Mouse (Mus musculus) cerebellum, adult 11-12 months (tissue): Measurements from ENCODE around the gene Zfx.

ENCODE experiments used
- DNase-seq: peaks from one replicate; pipeline ENCODE4 v3.0.0; 2022

The Zfx gene

DNA sequence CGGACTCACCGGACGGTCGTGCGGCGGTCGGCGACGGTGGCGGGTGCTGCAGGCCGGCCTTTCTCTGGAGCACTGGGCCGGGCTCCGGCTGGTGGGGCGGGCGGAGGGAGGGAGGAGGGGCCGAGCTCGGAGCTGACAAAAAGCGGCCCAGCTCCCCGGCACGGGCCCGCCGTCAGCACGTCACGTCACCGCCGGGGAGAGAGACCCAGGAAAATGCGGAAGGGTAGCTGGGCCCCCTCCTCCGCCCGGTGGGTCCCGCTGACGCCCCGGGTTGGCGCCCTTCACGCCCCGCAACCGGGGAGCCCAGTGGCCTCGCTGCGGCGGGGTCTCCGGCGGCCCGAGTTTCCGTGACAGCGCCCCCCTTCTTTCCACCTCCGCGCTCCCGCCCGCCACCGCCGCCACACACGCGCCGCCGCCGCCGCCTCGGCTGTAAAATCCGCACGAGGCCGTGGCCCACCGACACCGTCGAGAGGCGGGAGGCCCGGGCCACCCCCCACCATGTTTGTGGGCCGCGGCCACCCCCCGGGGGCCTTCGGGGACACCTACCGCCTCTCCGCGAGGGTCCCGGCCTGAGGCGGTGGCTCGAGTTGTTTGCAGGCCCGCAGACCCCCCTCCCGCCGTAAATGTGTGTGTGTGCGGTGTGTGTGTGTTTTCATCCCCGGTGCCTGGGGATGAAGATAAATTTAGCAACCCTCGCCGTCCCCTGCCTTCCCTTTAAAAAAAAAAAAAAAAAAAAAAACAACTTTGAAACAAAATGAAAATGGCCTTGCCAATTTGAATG lies at the start of gene Zfx:
TSS of gene Zfx (minus strand) at position 644 of the 781 bp plus-strand sequence.
- DNase-seq, result peak; percentile 70

DNA sequence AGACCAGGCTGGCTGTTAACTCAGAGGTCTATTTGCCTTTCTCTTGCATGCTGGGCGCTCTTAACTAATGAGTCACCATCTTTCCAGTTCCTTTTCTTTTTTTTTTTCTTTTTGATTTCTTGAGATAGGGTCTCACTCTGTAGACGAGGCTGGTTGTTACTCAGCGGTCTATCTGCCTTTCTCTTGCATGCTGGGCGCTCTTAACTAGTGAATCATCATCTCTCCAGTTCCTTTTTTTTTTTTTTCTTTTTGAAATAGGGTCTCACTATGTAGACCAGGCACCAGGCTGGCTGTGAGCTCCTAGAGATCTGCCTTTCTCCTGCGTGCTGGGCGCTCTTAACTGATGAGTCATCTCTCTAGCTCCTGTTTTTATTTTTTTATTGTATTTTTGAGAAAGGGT lies 45.8 kb upstream of the Zfx start:
- DNase-seq, result no peak

DNA sequence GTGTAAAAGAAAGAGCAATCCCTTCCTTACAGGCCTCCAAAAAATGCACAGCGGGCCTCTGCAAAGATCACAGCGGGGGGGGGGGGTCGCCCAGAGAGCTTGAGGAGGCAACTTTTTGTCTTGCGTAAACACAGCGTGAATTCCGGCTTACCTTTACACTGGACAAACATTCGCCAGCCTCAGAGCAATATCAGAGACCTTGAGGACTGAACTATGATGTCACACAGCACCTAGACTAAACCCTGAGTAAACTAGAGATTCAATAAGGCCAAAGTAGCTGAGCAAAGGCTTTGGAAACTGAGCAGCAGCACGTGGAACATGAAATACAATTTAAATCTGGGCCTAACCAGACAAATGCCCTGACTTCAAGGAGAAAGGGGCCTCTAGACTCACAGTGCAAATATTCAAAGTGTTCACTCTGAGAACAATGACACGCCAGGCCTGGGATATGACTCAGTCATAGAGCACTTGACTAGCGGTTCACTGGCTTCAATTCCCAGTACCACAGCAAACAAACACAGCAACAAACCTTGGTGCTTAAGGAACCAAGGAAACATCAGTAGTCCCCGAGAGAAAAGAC lies 28.8 kb upstream of the Zfx start:
- no peak for DNase-seq

DNA sequence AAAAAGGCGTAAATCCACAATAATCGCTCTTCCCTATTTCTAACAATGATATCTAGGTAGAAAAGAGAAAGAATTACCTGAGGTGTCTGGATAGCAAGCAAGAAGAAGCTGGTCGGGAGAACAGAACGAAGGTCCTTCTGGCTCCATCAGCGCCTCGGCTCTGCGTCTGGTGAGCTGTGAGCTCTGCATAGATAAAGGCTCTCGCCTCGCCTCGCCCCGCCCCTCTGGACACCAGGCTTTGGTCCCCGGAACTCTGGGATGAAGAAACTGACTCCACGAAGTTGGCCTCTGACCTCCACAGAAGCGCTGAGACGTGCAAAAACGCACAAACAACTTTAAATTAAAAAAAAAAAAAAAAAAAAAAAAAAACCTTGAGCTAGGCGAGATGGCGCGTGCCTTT lies 27.0 kb upstream of the Zfx start:
- DNase-seq, result no peak

DNA sequence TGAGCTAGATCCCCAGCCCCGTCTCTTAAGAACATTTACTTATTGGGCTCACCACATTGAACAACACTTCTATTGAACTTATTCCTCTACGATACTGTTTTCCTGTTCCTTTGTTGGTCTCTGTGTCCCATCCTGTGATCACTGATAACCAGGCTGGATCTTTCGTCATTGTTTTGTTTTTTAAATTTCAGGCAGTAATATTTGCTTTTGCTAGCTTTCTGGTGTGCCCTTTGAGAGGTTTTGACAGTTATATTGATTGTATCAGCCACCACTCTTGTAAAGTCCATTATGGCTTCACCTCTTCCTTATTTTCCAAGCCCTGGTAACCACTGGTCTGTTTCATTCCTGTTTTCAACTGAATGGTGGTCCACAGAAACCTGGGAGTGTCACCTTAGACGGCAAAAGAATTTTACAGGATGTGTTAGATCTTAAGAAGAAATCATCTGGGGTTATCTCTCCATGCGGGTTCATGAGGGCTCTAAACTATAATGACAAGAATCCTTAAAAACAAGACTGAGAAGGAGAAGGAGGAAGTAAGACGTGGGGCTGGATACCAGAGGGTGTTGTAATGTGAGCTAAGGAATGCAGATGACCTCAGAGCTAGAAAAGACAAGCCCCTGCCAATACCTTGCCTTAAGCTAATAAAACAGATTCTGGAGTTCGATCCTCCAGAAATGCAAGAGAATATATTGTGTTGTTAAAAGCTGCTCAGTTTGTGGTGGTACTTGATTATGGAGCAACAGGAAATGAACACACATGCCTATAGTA lies 18.7 kb upstream of the Zfx start:
- DNase-seq, result no peak

DNA sequence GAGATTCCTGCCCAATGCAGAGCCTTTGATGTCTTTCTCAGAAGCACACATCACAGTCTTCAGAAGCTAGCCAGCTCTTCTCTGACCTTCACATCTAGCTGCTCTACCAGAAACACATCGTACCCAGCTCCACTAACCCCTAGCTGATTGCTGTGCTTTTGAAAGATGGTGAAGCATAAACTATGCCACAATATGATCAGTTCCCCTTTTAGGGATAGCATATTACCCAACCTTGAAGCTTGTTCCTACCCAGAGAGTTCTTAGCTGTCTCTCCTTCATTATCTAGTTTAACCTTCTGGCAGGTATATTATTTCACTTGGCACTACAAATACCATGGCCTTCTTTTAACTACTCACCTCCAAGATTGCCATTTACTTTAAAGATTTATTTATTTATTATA lies 16.6 kb upstream of the Zfx start:
- DNase-seq, result no peak

DNA sequence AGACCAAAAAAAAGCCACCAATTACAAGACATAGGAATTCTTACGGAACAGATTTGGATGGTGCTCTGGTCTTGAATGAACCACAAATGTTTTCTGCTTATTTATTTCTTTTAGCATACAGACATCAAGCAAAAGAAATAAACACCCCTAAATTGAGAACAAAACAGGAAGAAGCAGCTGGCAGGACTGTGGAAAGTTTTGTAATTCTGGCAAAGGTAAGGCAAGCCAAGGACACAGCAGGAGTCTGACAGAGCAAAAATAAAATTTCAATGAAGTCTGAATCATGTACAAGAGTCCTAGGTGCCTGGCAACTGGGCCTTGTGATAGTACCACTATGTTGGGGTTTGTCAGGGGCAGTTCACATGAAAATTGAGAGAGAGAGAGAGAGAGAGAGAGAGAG lies 14.8 kb upstream of the Zfx start:
- DNase-seq, result no peak

DNA sequence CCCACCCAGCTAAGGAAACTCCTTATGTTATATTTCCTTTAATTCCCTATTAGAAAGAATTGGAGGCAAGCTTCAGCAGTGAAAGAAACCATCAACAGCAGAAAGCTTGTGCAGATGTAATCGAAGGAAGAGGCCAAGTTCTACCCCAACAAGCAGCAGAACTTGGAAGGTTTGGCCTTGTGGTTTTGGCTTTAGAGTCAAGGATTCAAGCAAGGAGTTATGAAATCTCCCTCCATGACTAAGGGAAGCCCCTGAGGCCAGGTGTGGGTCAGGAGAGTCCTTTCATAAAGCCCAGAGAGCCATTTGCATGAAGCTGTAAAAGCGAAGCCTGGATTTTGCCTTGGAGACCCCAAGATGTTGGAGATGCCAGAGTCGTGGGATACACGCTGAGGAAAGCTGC lies 11.6 kb upstream of the Zfx start:
- no peak for DNase-seq

DNA sequence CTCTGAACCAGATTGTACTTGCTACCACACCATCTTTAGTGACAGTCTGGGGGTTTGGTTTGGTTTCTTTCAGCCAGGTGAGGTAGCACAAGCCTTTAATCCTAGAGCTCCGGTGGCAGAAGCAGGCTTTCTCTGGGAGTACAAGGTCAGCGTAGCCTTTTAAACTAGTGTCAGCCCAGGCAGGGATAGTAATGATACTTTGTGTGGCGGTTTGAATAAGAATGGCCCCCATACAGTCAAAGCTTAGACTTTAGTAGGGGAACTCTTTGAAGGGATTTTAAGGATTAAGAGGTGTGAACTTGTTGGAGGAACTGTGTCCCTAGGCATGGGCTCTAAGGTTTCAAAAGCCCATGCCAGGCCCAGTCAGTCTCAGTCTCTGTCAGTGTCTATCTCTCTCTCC lies 10.0 kb upstream of the Zfx start:
- no peak for DNase-seq

DNA sequence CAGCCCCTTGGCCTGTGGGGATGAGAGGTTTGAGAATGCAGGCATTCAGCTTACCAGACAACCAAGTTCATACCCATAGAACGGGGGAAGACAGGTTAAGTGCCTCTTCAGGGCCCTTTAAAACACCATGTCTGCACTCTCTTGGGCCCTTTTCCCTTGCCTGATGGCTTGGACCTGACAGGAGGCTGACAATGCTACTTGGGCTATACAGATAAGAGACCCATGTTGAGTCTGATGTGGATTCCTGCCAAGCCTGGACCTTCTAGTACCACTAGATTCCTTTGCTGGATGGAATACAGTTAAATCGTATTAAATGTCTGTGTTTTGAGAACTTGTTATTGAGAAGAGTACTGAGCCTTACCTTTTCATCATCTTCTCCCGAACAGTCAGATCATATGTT lies 8.7 kb upstream of the Zfx start:
- DNase-seq, result no peak

DNA sequence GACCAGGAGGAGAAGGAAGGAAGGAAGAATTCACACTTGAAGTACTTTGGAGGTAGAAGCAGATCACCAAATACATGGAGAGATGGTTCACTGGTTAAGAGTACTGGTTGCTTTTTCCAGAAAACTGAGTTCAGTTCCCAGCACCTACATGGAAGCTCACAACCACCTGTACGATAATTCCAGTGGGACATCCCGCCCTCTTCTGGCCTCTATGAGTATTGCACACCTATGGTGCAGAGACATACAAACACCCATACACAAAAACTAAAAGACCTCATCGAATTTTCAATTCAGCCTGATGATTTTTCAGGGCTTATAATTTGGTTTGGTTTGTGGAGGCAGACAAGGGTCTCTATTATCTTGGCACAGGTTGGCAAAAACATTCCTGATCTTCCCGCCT lies 6.2 kb upstream of the Zfx start:
- DNase-seq, result no peak

DNA sequence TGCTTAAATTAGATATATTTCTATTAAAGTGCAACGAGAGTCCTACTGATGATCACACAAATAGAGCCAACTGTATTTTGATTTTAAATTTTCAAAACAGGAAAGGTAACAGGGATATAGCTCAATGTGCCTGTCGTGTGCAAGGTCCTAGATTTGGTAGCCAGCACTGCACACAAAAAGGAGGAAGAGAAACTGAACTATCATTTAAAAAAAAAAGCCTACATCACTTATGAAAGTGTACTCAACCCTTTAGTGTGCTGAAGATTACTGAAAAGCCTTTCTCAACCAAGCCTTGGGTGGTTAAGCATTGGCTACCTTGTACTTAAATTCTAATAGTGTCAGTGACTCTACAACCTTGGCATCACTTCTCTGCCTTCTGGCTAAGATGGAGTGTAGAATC lies 2.4 kb upstream of the Zfx start:
- DNase-seq, result no peak

DNA sequence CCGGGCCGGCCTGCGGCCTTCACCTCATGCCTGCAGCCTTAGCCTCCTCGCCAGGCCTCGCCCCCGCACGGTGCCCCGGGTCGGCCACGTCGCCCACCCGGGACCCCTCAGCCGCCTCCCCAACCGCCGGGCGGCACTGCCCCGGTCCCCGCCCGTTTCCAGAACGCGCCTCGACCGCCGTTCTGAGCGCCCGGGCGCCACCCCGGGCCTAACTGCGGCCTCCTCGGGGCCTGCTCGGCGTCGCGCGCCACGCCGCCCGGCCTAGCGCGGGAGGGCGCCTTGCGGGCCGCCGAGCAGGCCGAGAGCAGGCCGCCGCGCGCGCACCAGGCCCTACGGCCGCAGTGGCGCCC lies 818 bp downstream of the Zfx start:
- no peak for DNase-seq

DNA sequence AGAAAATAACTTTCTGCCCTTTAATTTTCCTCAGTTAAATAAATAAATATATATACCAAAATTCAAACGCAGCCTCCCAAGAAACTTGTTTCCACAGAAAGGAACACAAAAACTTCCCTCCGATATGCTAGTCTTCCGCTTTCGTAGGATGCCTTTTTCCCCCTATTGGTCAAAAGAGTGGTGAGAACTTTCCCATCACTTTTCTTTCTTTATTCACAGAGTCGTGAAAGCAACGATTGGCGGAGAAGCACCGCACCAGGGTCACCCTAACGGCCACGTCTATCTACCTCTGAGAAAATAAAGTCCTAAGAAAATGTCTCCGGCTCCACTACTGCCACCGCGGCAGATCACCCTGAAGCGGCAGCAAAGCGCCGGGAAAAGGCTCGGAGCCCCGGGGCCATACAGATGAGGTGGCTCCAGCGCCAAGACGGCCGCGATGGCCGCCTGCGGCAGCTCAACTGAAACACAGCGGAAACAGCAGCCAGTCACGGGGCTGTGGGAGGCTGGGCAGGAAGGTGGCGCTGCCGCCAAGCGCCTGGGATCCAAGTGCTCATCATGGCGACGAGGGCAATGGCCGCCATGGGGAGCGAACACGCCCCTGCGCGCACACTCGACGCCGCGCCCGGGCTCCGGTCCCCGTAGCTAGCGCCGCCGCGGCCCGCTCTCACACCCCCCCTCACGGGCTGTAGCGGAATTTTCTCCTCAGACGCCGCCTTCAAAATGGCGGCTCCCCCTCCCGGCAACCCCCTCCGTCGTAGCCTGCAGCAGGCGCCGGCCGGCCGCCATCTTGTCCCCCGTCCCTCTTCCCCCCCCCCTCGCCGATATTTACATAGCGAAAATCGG lies 1.4 kb downstream of the Zfx start:
- peak; percentile 87 for DNase-seq

DNA sequence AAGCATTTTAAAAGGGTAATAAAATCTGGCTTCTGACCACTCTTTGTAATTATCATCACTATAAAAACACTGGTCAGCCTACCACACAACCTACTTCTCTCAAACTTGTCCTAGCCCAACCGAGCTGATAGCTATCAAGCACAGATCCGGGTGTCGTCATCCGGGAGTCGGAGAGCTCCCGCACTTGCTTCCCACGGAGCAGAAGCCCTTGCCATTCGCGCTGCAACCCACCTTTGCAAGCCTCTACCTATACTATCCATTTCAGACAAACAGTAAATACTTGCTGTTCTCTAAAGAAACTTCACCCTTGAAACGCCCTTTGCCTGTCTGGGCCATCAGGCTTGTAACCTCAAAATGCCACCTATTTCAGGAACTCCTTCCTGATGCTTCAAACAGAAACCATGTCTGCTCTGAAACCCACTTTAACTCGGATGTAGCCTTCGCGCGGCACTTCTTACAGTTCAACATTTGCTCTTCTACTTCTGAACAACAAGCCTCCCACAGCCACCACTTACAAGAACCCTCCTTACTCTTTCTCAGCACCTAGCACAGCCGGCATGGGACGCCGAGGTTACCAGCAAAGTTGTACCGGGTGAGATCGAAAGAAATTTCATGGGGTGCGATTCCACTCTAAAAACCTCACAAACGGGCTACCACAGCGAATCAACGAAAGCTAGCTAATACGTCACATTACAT lies 2.2 kb downstream of the Zfx start:
- peak; percentile 18 for DNase-seq

DNA sequence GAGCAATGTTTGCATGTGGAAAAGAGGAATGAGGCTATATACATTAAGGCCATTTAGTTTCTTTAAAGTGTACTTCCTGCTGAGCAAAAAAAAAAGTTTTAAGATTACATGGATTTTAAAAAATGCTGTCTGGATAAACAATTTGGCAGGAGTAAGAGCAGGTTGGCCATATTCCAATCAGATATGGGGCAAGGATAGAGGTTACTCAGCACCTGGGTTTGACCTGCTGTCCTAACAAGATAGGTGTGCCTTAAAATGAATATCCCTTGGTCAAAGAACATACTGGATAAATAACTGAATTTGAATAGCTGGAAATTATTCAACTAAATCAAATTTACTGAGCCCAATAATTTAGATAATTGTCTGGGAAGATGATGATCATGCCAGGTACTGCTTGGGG lies 5.2 kb downstream of the Zfx start:
- DNase-seq, result no peak

DNA sequence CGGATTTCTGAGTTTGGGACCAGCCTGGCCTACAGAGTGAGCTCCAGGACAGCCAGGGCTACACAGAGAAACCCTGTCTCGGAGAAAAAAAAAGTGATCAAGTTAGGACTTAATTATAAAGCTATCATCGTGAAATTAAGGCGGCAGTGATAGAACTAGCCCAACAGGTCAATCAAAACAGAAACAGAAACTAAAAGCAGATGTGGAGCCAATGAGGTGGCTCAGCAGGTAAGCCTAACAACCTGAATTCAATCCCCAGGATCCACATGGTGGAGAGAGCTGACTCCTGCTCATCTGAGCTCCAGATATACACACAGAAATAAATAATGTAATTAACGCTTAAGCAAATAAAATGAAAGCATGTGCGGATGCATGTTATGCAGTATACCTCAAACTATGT lies 7.6 kb downstream of the Zfx start:
- DNase-seq, result no peak

DNA sequence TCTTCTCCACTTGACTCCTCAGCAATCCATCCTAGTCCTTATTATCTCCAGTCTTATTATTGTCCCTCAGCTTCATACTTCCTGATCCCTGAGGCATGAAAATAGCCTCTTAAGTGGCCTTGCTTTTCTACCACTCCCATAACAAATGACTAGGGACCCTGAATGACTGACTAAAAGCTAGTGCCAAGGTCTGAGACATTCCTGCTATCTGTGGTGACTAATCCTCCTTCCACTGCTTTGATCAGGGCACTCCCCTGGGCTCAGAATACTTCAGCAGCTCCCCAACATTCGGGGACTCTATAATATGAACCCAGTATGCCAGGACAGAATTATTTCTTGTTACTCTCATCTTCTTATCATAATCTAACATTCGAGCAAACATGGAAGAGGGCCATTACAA lies 17.5 kb downstream of the Zfx start:
- no peak for DNase-seq

DNA sequence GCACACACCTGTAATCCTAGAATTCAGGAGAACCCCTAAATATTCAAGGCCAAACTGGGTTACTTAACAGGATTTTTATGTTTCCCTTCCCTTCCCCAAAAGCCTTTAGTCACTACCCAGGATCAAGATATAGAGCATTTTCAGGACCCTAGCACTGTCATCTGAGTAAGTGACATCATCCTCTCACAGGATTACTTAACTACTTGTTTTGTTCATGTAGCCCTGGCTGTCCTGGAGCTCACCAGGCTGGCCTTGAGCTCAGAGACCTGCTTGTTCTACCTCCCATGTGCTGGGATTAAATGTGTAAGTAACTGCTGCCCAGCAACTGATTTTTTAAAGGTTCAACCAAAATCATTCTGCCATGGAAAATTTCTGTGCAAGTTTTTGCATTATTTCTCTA lies 20.6 kb downstream of the Zfx start:
- no peak for DNase-seq

DNA sequence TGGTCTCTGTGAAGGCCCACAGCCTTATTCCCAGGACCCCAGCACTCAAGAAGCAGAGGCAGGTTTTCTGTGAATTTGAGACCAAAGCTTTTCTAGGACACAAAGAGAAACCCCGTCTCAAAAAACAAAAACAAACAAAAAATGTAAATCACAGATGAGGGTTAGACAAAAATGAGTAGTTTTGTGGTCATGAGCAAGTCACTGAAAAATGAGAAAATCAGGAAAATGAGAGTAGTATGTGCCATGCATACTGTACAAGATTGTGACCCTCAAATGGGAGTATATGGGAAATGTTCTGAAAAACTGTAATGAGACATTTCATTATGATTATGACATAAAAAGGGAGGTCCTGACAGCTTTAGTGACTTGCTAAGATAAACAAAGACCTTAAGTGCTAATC lies 22.9 kb downstream of the Zfx start:
- DNase-seq, result no peak

DNA sequence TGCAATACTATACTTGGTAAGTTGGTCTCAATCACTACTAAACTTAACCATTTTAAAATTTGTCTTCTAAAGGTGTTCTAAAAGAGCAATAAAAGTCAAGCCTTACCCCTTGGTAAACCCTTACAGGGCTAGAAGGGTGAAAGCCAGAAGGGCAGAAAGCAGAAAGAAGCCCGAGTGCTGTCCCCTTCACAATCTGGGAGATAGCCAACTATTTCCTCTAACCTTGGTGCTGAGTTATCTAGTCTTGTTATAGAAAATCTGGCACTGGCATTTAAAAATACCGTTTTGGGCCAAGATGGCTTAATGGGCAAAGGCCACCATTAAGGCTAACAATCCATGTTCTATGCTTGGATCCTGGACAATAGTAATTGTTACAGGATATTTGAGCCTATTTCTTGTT lies 32.5 kb downstream of the Zfx start:
- DNase-seq, result no peak

DNA sequence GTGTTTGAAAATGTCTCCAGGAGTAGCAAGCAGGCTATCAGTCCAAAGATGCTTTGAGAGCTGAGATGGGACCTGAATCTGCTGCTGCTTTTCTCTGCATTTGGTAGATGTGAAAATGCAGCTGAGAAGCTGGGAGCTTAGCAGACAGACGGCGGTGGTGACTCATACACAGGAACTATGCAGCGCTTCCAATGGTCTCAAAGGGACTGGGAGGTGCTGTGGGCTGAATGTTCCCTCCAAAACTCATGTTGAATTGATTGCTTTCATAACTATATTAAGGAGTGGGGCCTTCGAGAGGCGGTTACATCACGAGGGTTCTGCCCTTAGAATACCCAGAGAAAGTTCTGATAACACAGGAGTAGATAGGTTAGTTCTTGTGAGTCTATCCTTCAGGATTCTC lies 62.3 kb downstream of the Zfx start:
- DNase-seq, result no peak

DNA sequence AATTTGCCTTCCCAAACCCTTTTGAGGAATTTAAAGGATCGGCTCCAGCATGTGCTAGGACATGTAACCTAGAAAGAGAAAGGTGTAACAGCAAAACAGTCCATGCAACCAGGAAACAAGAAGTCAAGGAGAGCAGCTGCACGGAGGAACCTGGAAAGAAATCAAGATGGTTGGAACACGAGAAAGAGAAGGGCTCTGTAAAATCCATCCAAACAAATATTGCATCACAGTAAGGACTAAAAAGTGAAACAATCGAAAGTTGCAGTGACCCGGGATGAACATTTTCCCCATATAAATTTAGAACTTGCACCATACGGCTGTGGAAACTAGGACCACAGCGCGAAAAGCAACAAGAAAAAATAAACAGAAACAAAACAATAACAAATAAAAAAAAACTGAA lies 62.8 kb downstream of the Zfx start:
- no peak for DNase-seq
